Mouse (Mus musculus): Measurements from ENCODE around the gene Ppp4r4. TPM values are rescaled to one million over a fixed set of nuclear protein-coding genes. Genes with fewer than 3 reads are reported as not detected.

Ppp4r4 gene
- polyA plus RNA-seq, 1 experiment: 4.2 TPM

- Histone ChIP-seq H3K4me1 (ENCODE audit: control insufficient read depth, insufficient read depth, low read length) (no peaks in the 10 kb centered on the region), H3K4me3 (ENCODE audit: insufficient read depth, low read length) (no peak overlapping the region), H3K27ac (ENCODE audit: insufficient read depth, low read length) (no peak overlapping the region)
- no peak for TF ChIP-seq CTCF (IDR thresholded peaks at IDR 0.05; ENCODE audit: borderline replicate concordance, insufficient read depth, low read length)
- TF ChIP-seq POLR2A (IDR thresholded peaks at IDR 0.05; ENCODE audit: low read depth, low read length): no peak
Measured at GRCm38 (mm10) chr12:103499261-103499660, 32.8 kb upstream of the Ppp4r4 start.

DNA sequence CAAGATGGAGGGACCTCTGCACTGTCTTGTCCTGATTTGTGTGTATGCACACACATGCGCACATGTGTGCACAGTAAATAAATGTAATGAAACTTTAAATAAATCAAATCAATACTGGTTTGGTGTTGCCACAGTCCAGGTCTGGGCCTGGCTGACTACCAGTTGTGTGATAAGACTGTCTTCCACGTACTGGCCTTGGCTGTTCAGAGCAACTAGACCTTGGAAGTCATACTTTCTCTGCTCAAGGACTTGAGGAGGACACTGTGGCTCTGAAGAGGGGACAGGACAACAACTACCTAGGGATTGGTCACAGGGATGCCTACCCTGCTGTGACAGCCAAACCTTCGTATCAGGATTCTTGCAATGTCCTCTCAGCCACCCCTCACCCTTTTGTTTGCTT is 28.8 kb upstream of the Ppp4r4 start:
- H3K4me1 ChIP-seq (ENCODE audit: control insufficient read depth, insufficient read depth, low read length): no peaks in the 10 kb centered on the region
- H3K4me3 ChIP-seq (ENCODE audit: insufficient read depth, low read length): no peak overlapping the region
- no peak overlapping the region for H3K27ac ChIP-seq (ENCODE audit: insufficient read depth, low read length)
- no peak for TF ChIP-seq CTCF (IDR thresholded peaks at IDR 0.05; ENCODE audit: borderline replicate concordance, insufficient read depth, low read length)
- no peak for TF ChIP-seq POLR2A (IDR thresholded peaks at IDR 0.05; ENCODE audit: low read depth, low read length)

DNA sequence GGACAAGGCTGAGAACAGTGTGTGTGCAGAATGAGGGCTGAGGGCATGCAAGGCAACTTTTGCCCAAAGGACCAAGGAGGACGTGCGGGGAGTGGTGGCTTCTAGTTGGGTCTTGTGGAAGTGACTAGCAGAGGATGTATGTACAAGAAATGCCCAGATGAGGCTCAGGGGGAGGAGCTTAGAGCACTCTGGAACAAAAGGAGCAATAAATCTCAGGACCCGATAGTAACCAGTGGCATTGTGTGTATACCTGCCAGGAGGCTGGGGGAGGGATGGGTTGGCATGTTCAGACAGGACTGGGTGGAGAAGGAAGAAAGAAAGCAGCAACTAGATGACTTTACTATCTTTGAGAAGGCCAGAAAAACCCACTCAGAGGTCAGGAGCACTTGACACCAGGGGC is 27.7 kb upstream of the Ppp4r4 start:
- TF ChIP-seq CTCF (IDR thresholded peaks at IDR 0.05; ENCODE audit: borderline replicate concordance, insufficient read depth, low read length) (no peak), POLR2A (IDR thresholded peaks at IDR 0.05; ENCODE audit: low read depth, low read length) (no peak)
- no peaks in the 10 kb centered on the region for H3K4me1 ChIP-seq (ENCODE audit: control insufficient read depth, insufficient read depth, low read length)
- H3K27ac ChIP-seq (ENCODE audit: insufficient read depth, low read length): no peak overlapping the region
- H3K4me3 ChIP-seq (ENCODE audit: insufficient read depth, low read length): no peak overlapping the region

DNA sequence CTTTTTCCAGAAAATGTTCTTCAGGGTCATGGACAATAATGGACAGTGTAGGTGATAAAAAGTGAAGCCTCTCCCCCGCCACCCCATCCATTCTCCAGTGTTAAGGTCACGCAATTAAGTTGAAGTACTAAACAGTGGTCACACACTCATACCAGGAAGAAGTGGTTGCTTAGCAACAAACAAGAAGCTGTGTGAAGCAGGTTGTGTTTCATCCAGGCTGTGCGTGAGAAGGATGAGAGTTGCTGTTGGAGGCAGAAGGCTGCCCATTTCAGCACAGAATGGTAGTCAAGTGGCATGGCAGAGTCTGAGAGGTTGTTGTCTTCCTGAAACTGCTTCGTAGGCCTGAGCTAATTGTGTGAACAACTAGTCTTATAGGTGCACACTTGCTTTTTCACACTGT is 23.7 kb upstream of the Ppp4r4 start:
- TF ChIP-seq CTCF (IDR thresholded peaks at IDR 0.05; ENCODE audit: borderline replicate concordance, insufficient read depth, low read length): no peak
- TF ChIP-seq POLR2A (IDR thresholded peaks at IDR 0.05; ENCODE audit: low read depth, low read length): no peak
- Histone ChIP-seq H3K4me3 (ENCODE audit: insufficient read depth, low read length) (no peak overlapping the region), H3K4me1 (ENCODE audit: control insufficient read depth, insufficient read depth, low read length) (no peaks in the 10 kb centered on the region), H3K27ac (ENCODE audit: insufficient read depth, low read length) (no peak overlapping the region)

- Histone ChIP-seq H3K4me3 (ENCODE audit: insufficient read depth, low read length) (no peak overlapping the region), H3K4me1 (ENCODE audit: control insufficient read depth, insufficient read depth, low read length) (no peaks in the 10 kb centered on the region), H3K27ac (ENCODE audit: insufficient read depth, low read length) (no peak overlapping the region)
- TF ChIP-seq POLR2A (IDR thresholded peaks at IDR 0.05; ENCODE audit: low read depth, low read length) (no peak), CTCF (IDR thresholded peaks at IDR 0.05; ENCODE audit: borderline replicate concordance, insufficient read depth, low read length) (no peak)
Measured at GRCm38 (mm10) chr12:103509893-103510292, 22.2 kb upstream of the Ppp4r4 start.

- no peak overlapping the region for H3K4me3 ChIP-seq (ENCODE audit: insufficient read depth, low read length)
- TF ChIP-seq POLR2A (IDR thresholded peaks at IDR 0.05; ENCODE audit: low read depth, low read length): no peak
- TF ChIP-seq CTCF (IDR thresholded peaks at IDR 0.05; ENCODE audit: borderline replicate concordance, insufficient read depth, low read length): no peak
- no peak overlapping the region for H3K27ac ChIP-seq (ENCODE audit: insufficient read depth, low read length)
- H3K4me1 ChIP-seq (ENCODE audit: control insufficient read depth, insufficient read depth, low read length): no peaks in the 10 kb centered on the region
Measured at GRCm38 (mm10) chr12:103511586-103511985, 20.5 kb upstream of the Ppp4r4 start.

- Histone ChIP-seq H3K4me1 (ENCODE audit: control insufficient read depth, insufficient read depth, low read length) (no peaks in the 10 kb centered on the region), H3K4me3 (ENCODE audit: insufficient read depth, low read length) (no peak overlapping the region), H3K27ac (ENCODE audit: insufficient read depth, low read length) (no peak overlapping the region)
- no peak for TF ChIP-seq POLR2A (IDR thresholded peaks at IDR 0.05; ENCODE audit: low read depth, low read length)
- no peak for TF ChIP-seq CTCF (IDR thresholded peaks at IDR 0.05; ENCODE audit: borderline replicate concordance, insufficient read depth, low read length)
Measured at GRCm38 (mm10) chr12:103513039-103513438, 19.0 kb upstream of the Ppp4r4 start.

DNA sequence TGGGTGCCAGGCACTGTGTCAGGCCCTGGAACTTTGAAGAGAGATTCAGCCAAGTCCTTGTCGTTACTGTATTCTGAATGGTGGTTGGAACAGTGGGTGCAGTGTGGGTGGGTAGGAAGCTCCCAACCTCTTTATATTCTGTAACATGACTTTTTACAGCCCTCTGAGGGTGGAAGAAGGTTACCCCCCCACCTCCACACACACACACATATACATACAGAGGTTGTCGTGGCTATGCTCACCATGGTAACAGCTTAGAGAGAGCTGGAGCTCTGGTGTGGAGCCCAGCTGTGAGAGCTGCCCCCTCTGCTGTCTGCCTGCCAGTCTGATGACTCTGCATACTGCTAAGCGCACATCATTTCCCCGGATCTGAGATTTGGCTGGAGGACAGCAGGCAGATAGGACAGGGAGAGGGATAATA is 18.6 kb upstream of the Ppp4r4 start:
- no peaks in the 10 kb centered on the region for H3K4me1 ChIP-seq (ENCODE audit: control insufficient read depth, insufficient read depth, low read length)
- H3K4me3 ChIP-seq (ENCODE audit: insufficient read depth, low read length): no peak overlapping the region
- TF ChIP-seq CTCF (IDR thresholded peaks at IDR 0.05; ENCODE audit: borderline replicate concordance, insufficient read depth, low read length): no peak
- TF ChIP-seq POLR2A (IDR thresholded peaks at IDR 0.05; ENCODE audit: low read depth, low read length): no peak
- H3K27ac ChIP-seq (ENCODE audit: insufficient read depth, low read length): no peak overlapping the region

GRCm38 (mm10) chr12:103514354-103514753 is 17.7 kb upstream of the Ppp4r4 start:
- Histone ChIP-seq H3K4me1 (ENCODE audit: control insufficient read depth, insufficient read depth, low read length) (no peaks in the 10 kb centered on the region), H3K27ac (ENCODE audit: insufficient read depth, low read length) (no peak overlapping the region), H3K4me3 (ENCODE audit: insufficient read depth, low read length) (no peak overlapping the region)
- TF ChIP-seq CTCF (IDR thresholded peaks at IDR 0.05; ENCODE audit: borderline replicate concordance, insufficient read depth, low read length): no peak
- no peak for TF ChIP-seq POLR2A (IDR thresholded peaks at IDR 0.05; ENCODE audit: low read depth, low read length)

DNA sequence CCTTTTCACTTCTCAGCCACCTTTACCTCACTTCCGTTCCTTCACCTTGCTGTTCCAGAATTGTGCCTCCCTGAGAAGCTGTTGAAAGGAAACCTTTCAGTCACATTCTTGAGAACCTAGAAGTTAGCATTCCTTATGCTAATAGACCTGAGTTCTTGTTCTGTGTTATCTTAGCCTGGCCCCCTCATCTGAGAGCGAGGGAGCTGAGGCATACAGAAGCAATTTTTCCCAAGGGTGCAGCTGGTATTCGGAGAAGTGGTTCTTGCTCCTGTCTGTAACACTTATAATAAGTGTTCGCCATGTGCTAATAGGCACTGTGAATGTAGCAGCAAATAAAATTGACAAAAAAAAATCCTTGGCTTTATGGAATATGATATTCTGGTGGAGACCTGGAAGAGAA is 16.4 kb upstream of the Ppp4r4 start:
- TF ChIP-seq POLR2A (IDR thresholded peaks at IDR 0.05; ENCODE audit: low read depth, low read length) (no peak), CTCF (IDR thresholded peaks at IDR 0.05; ENCODE audit: borderline replicate concordance, insufficient read depth, low read length) (no peak)
- Histone ChIP-seq H3K27ac (ENCODE audit: insufficient read depth, low read length) (no peak overlapping the region), H3K4me1 (ENCODE audit: control insufficient read depth, insufficient read depth, low read length) (no peaks in the 10 kb centered on the region), H3K4me3 (ENCODE audit: insufficient read depth, low read length) (no peak overlapping the region)

GRCm38 (mm10) chr12:103518640-103519039 is 13.4 kb upstream of the Ppp4r4 start:
- TF ChIP-seq POLR2A (IDR thresholded peaks at IDR 0.05; ENCODE audit: low read depth, low read length) (no peak), CTCF (IDR thresholded peaks at IDR 0.05; ENCODE audit: borderline replicate concordance, insufficient read depth, low read length) (no peak)
- H3K4me3 ChIP-seq (ENCODE audit: insufficient read depth, low read length): no peak overlapping the region
- no peaks in the 10 kb centered on the region for H3K4me1 ChIP-seq (ENCODE audit: control insufficient read depth, insufficient read depth, low read length)

More at GRCm38 (mm10) chr12:103518640-103519039, 13.4 kb upstream of the Ppp4r4 start:
- H3K27ac ChIP-seq (ENCODE audit: insufficient read depth, low read length): no peak overlapping the region
